Mouse (Mus musculus) embryonic facial prominence, embryonic 11.5 days (tissue): Measurements from ENCODE around the gene Lrrc75b. TPM values are rescaled to one million over a fixed set of nuclear protein-coding genes. Genes with fewer than 3 reads are reported as not detected.
"Not testable (repeated sequence)": the region's sequence is repeated elsewhere in the genome, so short reads cannot be mapped to it uniquely, and the experiment has no call there.

Source experiments
- ATAC-seq: fragments of 200-750 bp; cut with Nextera tagmentation; replicated peaks from 2 replicates; pipeline ENCODE4 v1.8.0; 2017; ENCODE audit warnings: low read depth; ENCODE audit not compliant: insufficient number of reproducible peaks, low FRiP score, low TSS enrichment
- DNase-seq: peaks from one replicate; pipeline ENCODE4 v3.0.0-alpha.2; 2015; ENCODE audit warnings: low spot score
- H3K27ac ChIP-seq: fragments of 300-500 bp; sonication (generic); replicated peaks from 2 replicates; pipeline ENCODE4 v1.5.1; 2014; ENCODE audit warnings: mild to moderate bottlenecking, low read depth, low read length, control low read depth
- H3K27me3 ChIP-seq: fragments of 300-500 bp; sonication (generic); 2 replicates; pipeline ENCODE4 v1.6.1; 2014; ENCODE audit warnings: mild to moderate bottlenecking, low read length, moderate library complexity, mixed read lengths; ENCODE audit not compliant: control insufficient read depth, insufficient read depth
- H3K36me3 ChIP-seq: fragments of 300-500 bp; sonication (generic); replicated peaks from 2 replicates; pipeline ENCODE4 v1.6.1; 2014; ENCODE audit warnings: low read depth, mild to moderate bottlenecking, low read length, moderate library complexity, mixed read lengths; ENCODE audit not compliant: control insufficient read depth, insufficient read depth
- H3K4me1 ChIP-seq: fragments of 300-500 bp; sonication (generic); 2 replicates; pipeline ENCODE4 v1.6.1; 2014; ENCODE audit warnings: low read length, mixed read lengths; ENCODE audit not compliant: control insufficient read depth, insufficient read depth
- H3K4me2 ChIP-seq: fragments of 300-500 bp; sonication (generic); 2 replicates; pipeline ENCODE4 v1.6.1; 2014; ENCODE audit warnings: low read depth, mild to moderate bottlenecking, control low read depth, low read length, moderate library complexity
- H3K4me3 ChIP-seq: fragments of 300-500 bp; sonication (generic); 2 replicates; pipeline ENCODE4 v1.5.1; 2014; ENCODE audit warnings: low read depth, low read length, control low read depth
- H3K9ac ChIP-seq: fragments of 300-500 bp; sonication (generic); replicated peaks from 2 replicates; pipeline ENCODE4 v1.6.1; 2014; ENCODE audit warnings: mild to moderate bottlenecking, control low read depth, low read length
- H3K9me3 ChIP-seq: fragments of 300-500 bp; sonication (generic); replicated peaks from 2 replicates; pipeline ENCODE4 v1.6.1; 2016; ENCODE audit warnings: mild to moderate bottlenecking, low read length, inconsistent platforms, mixed read lengths; ENCODE audit not compliant: control insufficient read depth
- WGBS: fragments of 180-500 bp; shearing (Covaris S2); extraction: QIAGEN DNeasy Blood & Tissue Kit; methylation state at CpG from one replicate; pipeline ENCODE4 v1.1.7; 2014; 5-methylcytosine and 5-hydroxymethylcytosine counted together
- polyA plus RNA-seq: library from polyadenylated mRNA; unstranded; fragments of >200 nt; fragmentation: Nextera tagmentation; extraction: Ambion mirVana; gene quantifications from 2 replicates; pipeline ENCODE4 v1.2.1, GENCODE M21; 2014

Lrrc75b gene
- polyA plus RNA-seq, 1 experiment from 2014 or later: 2.0 TPM

- H3K27me3 ChIP-seq: no peaks in the 10 kb centered on the region
- no peak overlapping the region for H3K27ac ChIP-seq
- H3K4me2 ChIP-seq: no peak overlapping the region
- no peaks in the 10 kb centered on the region for H3K4me1 ChIP-seq
- no peaks in the 10 kb centered on the region for H3K36me3 ChIP-seq
- DNase-seq (no peak), ATAC-seq (no peak)
- no peaks in the 10 kb centered on the region for H3K9me3 ChIP-seq
- 85% methylated on average over 9 of the region's 9 CpGs for WGBS
- no peak overlapping the region for H3K4me3 ChIP-seq
- no peak overlapping the region for H3K9ac ChIP-seq
These were observed 13.8 kb upstream of the Lrrc75b start for GRCm38 (mm10) chr10:75573965-75574364.

DNA sequence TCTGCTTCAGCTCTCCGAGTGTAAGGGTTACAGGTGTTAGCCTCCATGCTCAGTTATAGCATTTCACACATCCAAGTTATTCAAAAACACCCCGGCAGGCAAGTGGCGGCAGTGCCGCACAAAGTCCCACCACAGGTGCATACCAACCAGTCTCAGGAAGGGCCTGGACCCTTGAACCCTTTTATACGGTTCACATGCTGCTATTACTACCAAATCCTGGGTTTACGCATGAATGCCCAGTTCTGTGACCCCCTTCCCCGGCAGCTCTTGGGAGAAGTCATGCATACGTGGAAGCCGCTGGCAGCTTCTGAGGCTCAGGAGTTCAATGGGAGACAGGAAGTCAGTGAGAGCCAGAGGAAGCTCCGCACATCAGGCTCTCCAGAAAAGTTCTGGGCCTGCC lies 13.1 kb upstream of the Lrrc75b start:
- DNase-seq (no peak), ATAC-seq (no peak)
- Histone ChIP-seq H3K4me1 (no peaks in the 10 kb centered on the region), H3K27me3 (no peaks in the 10 kb centered on the region), H3K4me2 (no peak overlapping the region), H3K27ac (no peak overlapping the region), H3K9ac (no peak overlapping the region), H3K4me3 (no peak overlapping the region), H3K36me3 (no peaks in the 10 kb centered on the region), H3K9me3 (no peaks in the 10 kb centered on the region)
- WGBS: 71% methylated on average over 10 of the region's 10 CpGs

- Histone ChIP-seq H3K27ac (no peak overlapping the region), H3K9me3 (no peaks in the 10 kb centered on the region)
These were observed 11.8 kb upstream of the Lrrc75b start for GRCm38 (mm10) chr10:75571937-75572336.

GRCm38 (mm10) chr10:75570981-75571657 lies 11.0 kb upstream of the Lrrc75b start:
- Histone ChIP-seq H3K36me3 (no peaks in the 10 kb centered on the region), H3K4me2 (no peak overlapping the region), H3K4me3 (no peak overlapping the region), H3K27ac (no peak overlapping the region), H3K9ac (no peak overlapping the region), H3K27me3 (no peaks in the 10 kb centered on the region), H3K9me3 (no peaks in the 10 kb centered on the region), H3K4me1 (no peaks in the 10 kb centered on the region)
- 26% methylated on average over 10 of the region's 10 CpGs for WGBS
- ATAC-seq: no peak
- no peak for DNase-seq

More at GRCm38 (mm10) chr10:75571937-75572336, 11.8 kb upstream of the Lrrc75b start:
- 35% methylated on average over 9 of the region's 9 CpGs for WGBS
- no peak for DNase-seq
- H3K4me1 ChIP-seq: no peaks in the 10 kb centered on the region
- H3K4me3 ChIP-seq: no peak overlapping the region
- no peak overlapping the region for H3K9ac ChIP-seq
- no peak for ATAC-seq
- no peak overlapping the region for H3K4me2 ChIP-seq
- H3K27me3 ChIP-seq: no peaks in the 10 kb centered on the region
- no peaks in the 10 kb centered on the region for H3K36me3 ChIP-seq

GRCm38 (mm10) chr10:75568851-75569250 lies 8.7 kb upstream of the Lrrc75b start:
- no peaks in the 10 kb centered on the region for H3K27me3 ChIP-seq
- ATAC-seq: no peak
- H3K27ac ChIP-seq: no peak overlapping the region

DNA sequence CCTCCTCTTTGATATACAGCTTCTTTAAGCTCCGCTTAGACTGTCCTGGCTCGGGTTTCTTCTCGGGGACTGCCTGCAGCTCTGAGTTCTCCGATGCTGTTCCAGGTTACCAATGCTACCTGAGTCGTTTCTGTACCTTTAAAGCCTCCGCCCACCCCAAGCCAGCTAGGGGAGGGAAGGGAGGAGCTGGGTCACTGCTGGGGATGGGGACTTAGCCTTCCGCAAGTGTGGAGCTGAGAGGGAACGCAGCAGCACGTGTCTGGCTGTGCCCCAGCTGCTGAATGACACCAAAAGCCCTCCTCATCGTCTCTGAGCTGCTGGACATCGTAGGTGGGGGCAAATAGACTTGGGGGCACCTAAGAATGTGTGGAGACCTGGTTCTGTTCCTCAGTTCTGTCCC lies 8.3 kb upstream of the Lrrc75b start:
- H3K27ac ChIP-seq: no peak overlapping the region
- WGBS: 2% methylated on average over 11 of the region's 11 CpGs

More at GRCm38 (mm10) chr10:75568851-75569250, 8.7 kb upstream of the Lrrc75b start:
- H3K4me3 ChIP-seq: no peak overlapping the region
- H3K9me3 ChIP-seq: no peaks in the 10 kb centered on the region
- H3K36me3 ChIP-seq: no peaks in the 10 kb centered on the region
- no peak overlapping the region for H3K9ac ChIP-seq
- H3K4me1 ChIP-seq: no peaks in the 10 kb centered on the region
- WGBS: 11% methylated on average over 4 of the region's 4 CpGs
- DNase-seq: no peak
- H3K4me2 ChIP-seq: no peak overlapping the region

DNA sequence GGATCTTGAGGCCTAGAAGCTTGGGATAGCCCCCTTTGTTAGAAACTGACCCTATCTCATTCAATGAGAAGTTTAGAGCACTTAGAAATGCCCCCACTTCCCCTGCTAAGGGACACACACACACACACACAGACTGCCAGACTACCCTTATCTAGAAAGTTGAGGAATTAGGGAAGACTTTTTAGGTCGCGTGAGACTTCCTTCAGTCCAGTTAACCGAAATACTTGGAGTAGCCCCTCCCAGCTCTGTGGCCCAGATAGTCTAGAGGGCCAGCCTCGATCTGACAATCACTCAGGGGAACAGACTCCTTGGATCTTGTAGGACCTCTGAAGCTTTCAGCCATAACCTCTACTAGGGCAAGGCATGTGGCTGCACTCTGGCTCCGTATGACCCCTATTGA lies 7.9 kb upstream of the Lrrc75b start:
- H3K27ac ChIP-seq: no peak overlapping the region
- ATAC-seq (no peak), DNase-seq (no peak)
- H3K4me1 ChIP-seq: no peaks in the 10 kb centered on the region
- H3K36me3 ChIP-seq: no peaks in the 10 kb centered on the region
- H3K27me3 ChIP-seq: no peaks in the 10 kb centered on the region
- no peak overlapping the region for H3K9ac ChIP-seq
- no peak overlapping the region for H3K4me2 ChIP-seq
- H3K4me3 ChIP-seq: no peak overlapping the region
- WGBS: 37% methylated on average over 5 of the region's 5 CpGs
- no peaks in the 10 kb centered on the region for H3K9me3 ChIP-seq

More for the DNA sequence above, 8.3 kb upstream of the Lrrc75b start:
- ATAC-seq: no peak
- Histone ChIP-seq H3K9me3 (no peaks in the 10 kb centered on the region), H3K36me3 (no peaks in the 10 kb centered on the region), H3K4me1 (no peaks in the 10 kb centered on the region), H3K4me2 (no peak overlapping the region), H3K9ac (no peak overlapping the region), H3K4me3 (no peak overlapping the region), H3K27me3 (no peaks in the 10 kb centered on the region)
- DNase-seq: no peak

DNA sequence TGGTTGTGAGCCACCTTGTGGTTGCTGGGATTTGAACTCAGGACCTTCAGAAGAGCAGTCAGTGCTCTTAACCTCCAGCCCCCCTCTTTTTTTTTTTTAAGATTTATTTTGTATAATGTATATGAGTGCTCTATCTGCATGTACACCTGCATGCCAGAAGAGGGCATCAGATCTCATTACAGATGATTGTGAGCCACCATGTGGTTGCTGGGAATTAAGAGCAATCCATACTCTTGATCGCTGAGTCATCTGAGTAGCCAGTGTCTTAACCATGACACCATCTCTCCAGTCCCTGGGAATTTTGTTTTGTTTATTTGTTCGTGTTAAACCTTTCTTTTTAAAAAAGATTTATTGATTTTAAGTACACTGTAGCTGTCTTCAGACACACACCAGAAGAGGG lies 6.6 kb upstream of the Lrrc75b start:
- H3K36me3 ChIP-seq, H3K4me1 ChIP-seq, H3K4me3 ChIP-seq, H3K9ac ChIP-seq, DNase-seq, H3K4me2 ChIP-seq, H3K9me3 ChIP-seq, H3K27me3 ChIP-seq, ATAC-seq, H3K27ac ChIP-seq: not testable (repeated sequence)
- WGBS: 81% methylated on average over 2 of the region's 2 CpGs
